Mouse (Mus musculus) stomach, embryonic 14.5 days (tissue): ENCODE data around the gene Hcar2. TPM values are rescaled to one million over a fixed set of nuclear protein-coding genes. Genes with fewer than 3 reads are reported as not detected.

ENCODE experiments used
- ATAC-seq: fragments of 200-750 bp; cut with Nextera tagmentation; 2 replicates; pipeline ENCODE4 v1.8.0; 2017; ENCODE audit warnings: low read depth, moderate TSS enrichment; ENCODE audit not compliant: insufficient number of reproducible peaks, insufficient read depth, low FRiP score
- H3K27ac ChIP-seq: fragments of 300-500 bp; sonication (generic); 2 replicates; pipeline ENCODE4 v1.5.1; 2014; ENCODE audit warnings: mild to moderate bottlenecking, low read length, moderate library complexity, mixed read lengths
- H3K27me3 ChIP-seq: fragments of 300-500 bp; sonication (generic); 2 replicates; pipeline ENCODE4 v1.6.1; 2014; ENCODE audit warnings: low read length, control low read depth, mixed read lengths; ENCODE audit not compliant: control insufficient read depth, insufficient read depth
- H3K36me3 ChIP-seq: fragments of 300-500 bp; sonication (generic); 2 replicates; pipeline ENCODE4 v1.6.1; 2014; ENCODE audit warnings: mild to moderate bottlenecking, control low read depth, low read length, moderate library complexity, mixed read lengths; ENCODE audit not compliant: control insufficient read depth, insufficient read depth
- H3K4me1 ChIP-seq: fragments of 300-500 bp; sonication (generic); 2 replicates; pipeline ENCODE4 v1.6.1; 2014; ENCODE audit warnings: low read length, control low read depth, mixed read lengths; ENCODE audit not compliant: control insufficient read depth, insufficient read depth
- H3K4me2 ChIP-seq: fragments of 300-500 bp; sonication (generic); replicated peaks from 2 replicates; pipeline ENCODE4 v1.6.1; 2014; ENCODE audit warnings: low read depth, low read length, control low read depth
- H3K4me3 ChIP-seq: fragments of 300-500 bp; sonication (generic); 2 replicates; pipeline ENCODE4 v1.5.1; 2014; ENCODE audit warnings: low read depth, low read length, control low read depth
- H3K9ac ChIP-seq: fragments of 300-500 bp; sonication (generic); replicated peaks from 2 replicates; pipeline ENCODE4 v1.6.1; 2014; ENCODE audit warnings: low read depth, mild to moderate bottlenecking, control low read depth, low read length, moderate library complexity, mixed read lengths
- H3K9me3 ChIP-seq: fragments of 300-500 bp; sonication (generic); 2 replicates; pipeline ENCODE4 v1.6.1; 2016; ENCODE audit warnings: low read depth, low read length, control low read depth; ENCODE audit not compliant: control insufficient read depth
- WGBS: fragments of 180-500 bp; shearing (Covaris S2); extraction: QIAGEN DNeasy Blood & Tissue Kit; methylation state at CpG from one replicate; pipeline ENCODE4 v1.1.7; 2014; 5-methylcytosine and 5-hydroxymethylcytosine counted together
- polyA plus RNA-seq: library from polyadenylated mRNA; unstranded; fragments of >200 nt; fragmentation: Nextera tagmentation; extraction: Ambion mirVana; gene quantifications from 2 replicates; pipeline ENCODE4 v1.2.1, GENCODE M21; 2014

Gene Hcar2
- polyA plus RNA-seq, 1 experiment from 2014 or later = 1.6 TPM

DNA sequence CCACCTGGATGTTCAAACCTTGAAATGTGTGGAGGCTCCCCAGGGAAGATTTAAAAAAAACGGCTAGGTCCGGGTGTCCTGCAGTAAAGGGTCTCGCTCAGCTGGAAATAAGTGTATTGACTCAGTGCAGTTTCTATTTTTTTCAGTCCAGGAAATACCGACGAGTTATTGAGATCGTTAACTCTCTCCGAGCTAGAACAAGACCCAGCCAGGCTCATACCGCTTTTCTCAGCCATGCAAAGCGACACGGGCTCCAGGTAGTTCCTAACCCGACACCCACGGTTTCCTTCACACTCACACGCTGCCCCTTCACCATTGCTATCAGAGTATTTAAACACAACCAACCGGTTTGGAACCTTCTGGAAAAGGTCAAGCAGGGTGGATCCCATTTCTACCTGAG is 12.8 kb upstream of the Hcar2 start:
- Histone ChIP-seq H3K27ac (no peak overlapping the region), H3K36me3 (no peaks in the 10 kb centered on the region), H3K4me2 (peak overlapping the region; percentile 11; the same call in 1 of the 2 replicates), H3K4me3 (peak overlapping the region; percentile 5; the same call in 1 of the 2 replicates), H3K27me3 (no peaks in the 10 kb centered on the region), H3K9ac (no peak overlapping the region), H3K9me3 (no peaks in the 10 kb centered on the region), H3K4me1 (peaks cover 19% of the 10 kb centered on the region; the same call in 1 of the 2 replicates)
- 51% methylated on average over 14 of the region's 14 CpGs for WGBS
- ATAC-seq = no peak

DNA sequence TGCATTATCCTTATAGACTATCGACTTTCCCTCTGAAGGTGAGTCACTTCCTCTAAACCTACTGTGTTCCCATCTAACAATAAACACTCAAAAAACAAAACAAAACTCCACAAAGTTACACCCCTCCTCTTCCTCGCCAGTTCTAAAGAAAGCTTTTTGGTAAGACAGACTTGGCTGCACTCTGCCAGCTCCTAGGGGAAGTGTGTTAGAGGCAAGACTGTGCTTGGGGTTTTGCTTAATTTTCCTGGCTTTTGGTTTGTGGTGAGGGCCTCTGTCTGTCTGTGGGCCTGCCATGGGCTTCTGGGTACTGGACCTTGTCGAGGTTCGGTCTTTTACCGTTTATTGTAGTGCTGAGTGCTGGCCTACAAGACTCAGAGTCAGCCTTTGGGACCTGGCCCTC is 8.9 kb upstream of the Hcar2 start:
- Histone ChIP-seq H3K9me3 (no peaks in the 10 kb centered on the region), H3K36me3 (no peaks in the 10 kb centered on the region), H3K27ac (no peak overlapping the region), H3K27me3 (no peaks in the 10 kb centered on the region), H3K4me2 (no peak overlapping the region), H3K9ac (no peak overlapping the region), H3K4me1 (0 out of 2 replicates have a peak, but pooled peaks cover 5% of the 10 kb centered on the region), H3K4me3 (no peak overlapping the region)
- no peak for ATAC-seq
- 85% methylated on average over 5 of the region's 5 CpGs for WGBS

DNA sequence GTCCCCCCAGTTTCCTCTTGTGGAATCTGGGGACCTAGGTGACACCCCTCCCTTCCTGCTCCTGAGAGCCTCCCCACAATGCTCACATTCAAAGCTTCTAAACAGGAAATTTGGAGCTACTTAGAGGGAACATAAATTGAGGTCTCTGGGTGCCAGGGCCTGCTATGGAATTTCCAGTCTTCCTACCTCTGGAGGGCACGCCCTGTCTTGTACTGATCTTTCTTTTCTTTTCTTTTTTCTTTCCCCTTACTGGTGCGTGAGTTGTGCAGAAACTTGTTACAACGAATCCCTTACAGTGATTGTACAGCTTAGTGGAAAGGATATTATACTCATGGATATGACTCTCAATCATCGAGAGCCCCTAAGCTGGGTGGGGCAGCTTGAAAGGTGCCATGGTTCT is 4.3 kb upstream of the Hcar2 start:
- H3K27ac ChIP-seq = no peak overlapping the region
- no peak overlapping the region for H3K9ac ChIP-seq
- H3K9me3 ChIP-seq = no peaks in the 10 kb centered on the region
- 76% methylated on average over 4 of the region's 4 CpGs for WGBS
- no peak overlapping the region for H3K4me3 ChIP-seq
- no peaks in the 10 kb centered on the region for H3K4me1 ChIP-seq
- no peak overlapping the region for H3K4me2 ChIP-seq
- H3K27me3 ChIP-seq = no peaks in the 10 kb centered on the region
- ATAC-seq = no peak
- no peaks in the 10 kb centered on the region for H3K36me3 ChIP-seq

DNA sequence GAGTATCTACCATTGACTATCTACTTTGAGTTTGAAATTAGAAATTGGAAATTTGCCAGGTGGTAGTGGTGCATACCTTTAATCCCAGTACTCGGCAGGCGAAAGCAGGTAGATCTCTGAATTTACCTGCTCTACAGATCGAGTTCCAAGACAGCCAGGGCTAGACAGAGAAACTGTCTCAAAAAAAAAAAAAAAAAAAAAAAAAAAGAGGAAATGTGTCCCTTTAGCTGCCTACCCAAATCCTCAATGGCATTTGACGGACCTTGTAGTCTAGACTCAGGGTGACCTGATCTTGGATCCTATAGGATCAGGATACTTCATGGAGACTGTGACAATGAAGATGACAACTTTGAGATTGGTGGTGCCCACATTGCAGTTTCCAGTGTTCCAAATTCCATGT is 1.2 kb upstream of the Hcar2 start:
- no peak for ATAC-seq
- H3K36me3 ChIP-seq = no peaks in the 10 kb centered on the region
- H3K9ac ChIP-seq = no peak overlapping the region
- WGBS = 81% methylated on average over 4 of the region's 4 CpGs
- no peak overlapping the region for H3K4me3 ChIP-seq
- H3K4me1 ChIP-seq = no peaks in the 10 kb centered on the region
- no peaks in the 10 kb centered on the region for H3K27me3 ChIP-seq
- H3K4me2 ChIP-seq = no peak overlapping the region
- H3K9me3 ChIP-seq = no peaks in the 10 kb centered on the region
- H3K27ac ChIP-seq = no peak overlapping the region

DNA sequence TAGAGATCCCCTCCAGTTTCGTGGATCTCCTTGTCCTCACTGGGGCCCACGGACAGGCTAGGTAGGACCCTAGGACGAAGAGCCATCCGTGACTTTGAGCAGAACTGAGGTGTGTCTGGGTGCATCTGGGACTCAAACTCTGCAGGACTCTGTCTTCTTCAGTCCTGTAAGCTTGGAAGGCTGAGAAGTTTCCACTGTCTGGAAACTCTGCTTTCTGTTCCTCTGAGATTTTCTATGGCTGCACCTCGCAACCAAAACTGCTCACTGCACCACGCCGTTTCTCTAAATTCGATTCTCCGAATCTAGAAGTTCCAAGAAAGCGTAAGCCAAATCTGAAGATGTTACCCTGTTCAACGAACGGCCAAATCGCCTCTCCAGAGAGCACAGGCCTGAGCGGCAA is 1.4 kb downstream of the Hcar2 start:
- no peaks in the 10 kb centered on the region for H3K36me3 ChIP-seq
- H3K9ac ChIP-seq = no peak overlapping the region
- H3K27ac ChIP-seq = no peak overlapping the region
- no peaks in the 10 kb centered on the region for H3K27me3 ChIP-seq
- ATAC-seq = no peak
- H3K9me3 ChIP-seq = no peaks in the 10 kb centered on the region
- WGBS = 88% methylated on average over 14 of the region's 14 CpGs
- H3K4me2 ChIP-seq = no peak overlapping the region
- no peak overlapping the region for H3K4me3 ChIP-seq
- H3K4me1 ChIP-seq = no peaks in the 10 kb centered on the region

DNA sequence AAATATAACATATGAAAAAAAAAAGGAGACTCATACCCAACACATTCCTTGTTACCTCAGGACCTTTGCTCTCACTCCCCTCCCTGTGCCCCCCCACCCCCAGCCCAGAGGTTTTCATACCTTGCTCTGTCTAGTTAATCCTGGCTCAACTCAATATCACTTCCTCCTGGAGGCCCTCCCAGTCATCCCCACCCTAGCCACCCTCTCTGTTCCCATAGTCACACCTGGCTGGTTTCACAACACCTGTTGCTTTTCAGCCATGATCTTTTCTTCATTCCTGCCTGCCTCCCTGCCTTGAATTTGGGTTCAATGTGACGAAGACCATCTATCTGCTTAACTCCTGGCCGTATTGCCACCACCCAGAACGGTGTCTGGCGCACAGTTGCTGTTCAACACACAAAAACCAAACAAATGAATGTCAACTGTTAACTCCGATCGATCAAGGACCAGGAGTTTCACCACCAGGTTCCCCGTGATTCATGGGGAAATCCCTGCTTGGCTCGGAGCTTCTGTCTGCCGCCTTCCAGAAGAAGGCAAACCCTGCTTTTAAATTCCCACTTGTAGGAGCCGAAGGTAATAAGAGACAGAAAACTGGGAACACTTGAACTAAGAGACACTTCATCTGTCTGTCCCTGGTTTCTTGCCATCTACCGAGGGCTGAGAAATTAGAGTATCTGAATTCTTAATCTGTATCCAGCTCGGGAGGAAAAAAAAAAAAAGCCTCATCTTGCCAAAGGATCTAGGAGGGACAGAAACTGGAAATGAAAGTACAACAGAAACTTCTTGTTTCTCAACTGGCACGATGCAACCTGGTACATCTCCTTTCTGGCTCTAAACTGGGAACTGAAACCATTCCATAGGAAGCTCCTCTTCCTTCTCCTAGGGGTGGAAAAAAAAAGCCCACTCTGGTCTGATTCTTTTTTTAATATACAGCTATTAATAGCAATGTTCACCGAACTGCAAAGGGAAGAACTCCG is 2.6 kb downstream of the Hcar2 start:
- H3K4me1 ChIP-seq = no peaks in the 10 kb centered on the region
- no peaks in the 10 kb centered on the region for H3K9me3 ChIP-seq
- H3K4me2 ChIP-seq = no peak overlapping the region
- no peak overlapping the region for H3K27ac ChIP-seq
- WGBS = 67% methylated on average over 15 of the region's 15 CpGs
- H3K4me3 ChIP-seq = no peak overlapping the region
- no peaks in the 10 kb centered on the region for H3K27me3 ChIP-seq
- no peak overlapping the region for H3K9ac ChIP-seq
- no peak for ATAC-seq
- no peaks in the 10 kb centered on the region for H3K36me3 ChIP-seq

DNA sequence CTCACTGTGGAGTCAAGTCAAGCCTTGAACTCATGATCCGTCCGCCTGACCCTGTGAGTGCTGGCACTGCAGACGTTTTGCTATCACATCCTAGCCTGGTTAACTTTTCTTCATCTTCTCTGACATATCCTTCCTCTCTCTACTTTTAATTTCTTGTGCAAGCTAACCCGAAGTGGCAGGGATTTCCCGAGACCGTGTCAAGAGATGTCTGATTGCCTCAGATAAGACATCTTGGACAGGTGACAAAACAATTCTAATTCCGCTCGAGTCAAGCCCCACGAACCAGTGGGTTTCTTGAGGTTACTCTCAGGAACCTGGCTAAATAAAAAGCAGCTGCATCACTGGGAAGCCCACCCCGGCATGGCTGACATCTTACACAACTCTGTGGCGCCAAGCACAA is 6.5 kb downstream of the Hcar2 start:
- Histone ChIP-seq H3K4me1 (no peaks in the 10 kb centered on the region), H3K36me3 (no peaks in the 10 kb centered on the region), H3K9me3 (no peaks in the 10 kb centered on the region), H3K4me3 (no peak overlapping the region), H3K27me3 (no peaks in the 10 kb centered on the region), H3K27ac (no peak overlapping the region), H3K9ac (no peak overlapping the region), H3K4me2 (no peak overlapping the region)
- no peak for ATAC-seq
- 76% methylated on average over 11 of the region's 11 CpGs for WGBS

DNA sequence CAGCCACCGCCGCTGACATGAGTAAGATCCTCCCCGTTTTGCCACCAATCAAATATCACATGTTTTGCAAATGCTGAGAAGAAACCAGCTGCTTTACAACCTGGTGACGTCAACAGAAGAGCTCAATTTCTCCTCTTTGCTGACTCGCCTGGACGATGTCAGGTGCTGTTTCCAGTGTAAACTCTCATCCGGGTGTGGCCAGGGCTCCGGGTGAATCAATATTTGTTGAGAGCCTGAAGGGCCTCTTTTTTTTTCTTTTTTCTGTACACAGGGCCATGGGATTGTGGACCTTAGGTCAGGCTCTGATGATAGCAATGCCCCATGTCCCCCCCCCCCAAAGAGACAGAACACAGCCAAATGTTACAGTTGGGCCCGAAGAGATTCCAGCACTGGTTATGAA is 10.8 kb downstream of the Hcar2 start:
- H3K9me3 ChIP-seq = no peaks in the 10 kb centered on the region
- no peak overlapping the region for H3K4me2 ChIP-seq
- no peaks in the 10 kb centered on the region for H3K36me3 ChIP-seq
- WGBS = 58% methylated on average over 9 of the region's 9 CpGs
- H3K27me3 ChIP-seq = no peaks in the 10 kb centered on the region
- no peak overlapping the region for H3K4me3 ChIP-seq
- H3K27ac ChIP-seq = no peak overlapping the region
- H3K9ac ChIP-seq = no peak overlapping the region
- peak; percentile 74; the same call in 1 of the 2 replicates for ATAC-seq
- no peaks in the 10 kb centered on the region for H3K4me1 ChIP-seq
